Mouse (Mus musculus) retina, embryonic 14.5 days (tissue): ENCODE measurements around the gene Palm2.
A peak's percentile ranks its signal among the peaks of the same experiment; 100 is the strongest.

Source experiments
- DNase-seq: peaks from one replicate; pipeline ENCODE4 v3.0.0-alpha.2; 2015; ENCODE audit warnings: low spot score

Gene Palm2

DNA sequence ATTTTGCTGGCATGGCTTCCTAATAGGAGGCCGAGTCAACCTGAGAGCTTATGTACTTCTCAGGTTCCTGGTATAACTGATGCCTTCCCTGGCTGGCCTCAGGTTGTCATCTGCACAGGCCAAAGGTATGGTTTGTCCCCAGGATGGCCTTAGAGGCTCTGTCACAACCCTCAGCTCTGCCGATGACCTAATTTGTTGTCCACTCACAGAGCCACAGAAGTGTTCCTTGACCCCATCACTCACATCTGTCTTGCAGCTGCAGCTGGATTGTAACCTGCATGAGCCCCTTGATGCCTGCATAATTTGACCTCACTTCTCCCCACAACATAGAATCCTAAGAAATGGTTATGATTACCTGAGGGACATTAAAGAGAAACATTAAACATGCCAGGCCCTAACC lies 190.8 kb downstream of the Palm2 start:
- DNase-seq = no peak

DNA sequence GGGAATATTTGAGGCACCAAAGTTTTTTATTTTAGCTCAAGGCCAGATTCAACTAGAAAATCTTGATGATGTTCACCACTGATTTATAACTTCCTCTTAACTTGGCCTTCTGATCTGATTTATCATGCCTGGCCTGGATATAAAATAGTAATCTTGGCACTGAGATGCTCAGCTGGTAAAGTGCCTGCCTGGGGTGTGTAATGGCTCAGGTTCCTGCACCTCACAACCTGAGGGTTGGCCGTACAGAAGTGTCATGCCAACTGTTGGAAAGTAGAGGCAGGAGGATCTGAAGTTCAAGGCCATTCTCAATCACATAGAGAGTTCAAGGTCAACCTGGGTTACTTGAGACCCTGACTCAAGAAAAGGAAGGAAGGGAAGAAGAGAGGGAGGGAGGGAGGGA lies 191.3 kb downstream of the Palm2 start:
- DNase-seq = no peak

GRCm38 (mm10) chr4:57625756-57626155 lies 191.7 kb downstream of the Palm2 start:
- DNase-seq = no peak

GRCm38 (mm10) chr4:57626921-57627320 lies 192.9 kb downstream of the Palm2 start:
- no peak for DNase-seq

GRCm38 (mm10) chr4:57632386-57632785 lies 198.3 kb downstream of the Palm2 start:
- DNase-seq = no peak

DNA sequence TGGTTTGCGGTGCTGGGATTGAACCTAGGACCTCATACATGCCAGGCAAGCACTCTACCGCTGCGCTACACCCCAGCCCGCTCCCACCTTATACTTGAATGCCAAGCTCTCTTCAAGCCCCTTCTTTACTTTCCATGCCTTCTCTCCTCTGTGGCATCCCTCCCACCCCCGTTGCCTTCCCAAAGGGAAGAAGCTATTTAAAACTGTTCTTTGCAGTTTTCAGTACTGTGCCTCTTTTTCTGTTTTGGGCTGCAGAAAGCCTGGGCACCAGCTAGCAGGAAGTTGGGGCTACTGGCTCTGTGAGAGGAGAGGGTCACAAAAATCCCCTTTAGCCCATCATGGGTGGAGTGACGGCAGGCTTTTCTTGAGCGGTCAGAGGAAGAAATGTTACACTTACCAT lies 199.0 kb downstream of the Palm2 start:
- no peak for DNase-seq

DNA sequence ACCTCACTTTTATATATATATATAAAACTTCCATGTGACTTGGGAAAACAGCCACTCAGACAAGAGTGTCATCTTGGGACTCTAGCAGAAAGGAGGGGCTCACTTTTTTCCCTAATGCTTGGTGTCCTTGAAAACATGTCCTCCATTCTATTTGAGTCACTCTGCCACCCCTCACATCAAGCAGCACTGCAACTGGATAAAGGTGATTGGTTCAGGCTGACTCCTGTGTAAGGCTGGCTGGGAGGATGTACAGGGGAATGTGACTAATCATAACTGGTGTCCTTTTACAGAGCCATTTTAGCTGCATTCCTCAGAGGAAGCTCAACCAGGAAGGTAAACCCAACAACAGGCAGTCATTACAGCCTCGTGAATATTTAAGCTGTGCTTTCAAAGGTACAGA lies 200.9 kb downstream of the Palm2 start:
- DNase-seq = no peak

- no peak for DNase-seq
Measured at GRCm38 (mm10) chr4:57636782-57637482, 202.9 kb downstream of the Palm2 start.

- DNase-seq = peak; percentile 37
Measured at GRCm38 (mm10) chr4:57637636-57638386, 203.8 kb downstream of the Palm2 start.

DNA sequence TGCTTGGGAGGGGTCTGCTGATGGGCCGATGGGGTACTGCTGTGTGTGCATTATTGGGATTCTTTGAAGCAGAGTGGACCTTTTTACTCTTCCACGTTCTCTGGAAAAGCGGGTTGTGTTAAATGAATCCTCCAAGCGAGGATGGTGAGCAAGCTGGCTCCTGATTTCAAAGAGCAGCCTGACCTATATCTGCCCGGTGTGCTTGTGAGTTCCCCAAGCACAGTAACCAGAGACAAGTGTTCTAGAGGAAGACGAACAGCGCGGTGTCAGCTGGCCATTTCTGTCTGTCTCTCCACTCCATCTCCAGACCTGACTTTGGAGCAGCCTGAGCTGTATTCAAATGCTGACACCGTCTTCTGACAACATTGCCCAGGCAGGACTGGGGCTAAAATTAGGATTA lies 204.9 kb downstream of the Palm2 start:
- DNase-seq = no peak

- DNase-seq = no peak
Measured at GRCm38 (mm10) chr4:57640222-57640621, 206.2 kb downstream of the Palm2 start.

GRCm38 (mm10) chr4:57640971-57641370 lies 206.9 kb downstream of the Palm2 start:
- peak; percentile 58 for DNase-seq

DNA sequence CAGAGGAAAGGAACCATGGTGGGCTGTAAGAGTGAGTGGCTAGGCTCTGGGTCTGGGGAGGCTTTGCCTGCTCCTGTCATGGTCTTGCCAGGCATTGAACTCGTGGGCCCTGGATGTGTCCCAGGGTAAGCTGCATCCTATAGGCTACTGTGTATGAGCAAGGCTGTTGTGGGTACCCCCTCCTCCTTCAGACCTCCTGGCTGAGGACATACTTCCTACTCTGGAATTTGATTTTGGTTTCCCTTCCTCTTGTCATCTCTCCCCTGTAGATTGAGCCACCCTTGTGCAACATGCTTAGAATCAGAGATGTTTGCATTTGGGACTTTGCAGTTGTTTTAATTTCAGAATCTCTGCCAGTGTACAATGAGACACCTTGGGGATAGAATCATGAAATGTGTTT lies 216.9 kb downstream of the Palm2 start:
- DNase-seq = no peak

GRCm38 (mm10) chr4:57651547-57651946 lies 217.5 kb downstream of the Palm2 start:
- no peak for DNase-seq

DNA sequence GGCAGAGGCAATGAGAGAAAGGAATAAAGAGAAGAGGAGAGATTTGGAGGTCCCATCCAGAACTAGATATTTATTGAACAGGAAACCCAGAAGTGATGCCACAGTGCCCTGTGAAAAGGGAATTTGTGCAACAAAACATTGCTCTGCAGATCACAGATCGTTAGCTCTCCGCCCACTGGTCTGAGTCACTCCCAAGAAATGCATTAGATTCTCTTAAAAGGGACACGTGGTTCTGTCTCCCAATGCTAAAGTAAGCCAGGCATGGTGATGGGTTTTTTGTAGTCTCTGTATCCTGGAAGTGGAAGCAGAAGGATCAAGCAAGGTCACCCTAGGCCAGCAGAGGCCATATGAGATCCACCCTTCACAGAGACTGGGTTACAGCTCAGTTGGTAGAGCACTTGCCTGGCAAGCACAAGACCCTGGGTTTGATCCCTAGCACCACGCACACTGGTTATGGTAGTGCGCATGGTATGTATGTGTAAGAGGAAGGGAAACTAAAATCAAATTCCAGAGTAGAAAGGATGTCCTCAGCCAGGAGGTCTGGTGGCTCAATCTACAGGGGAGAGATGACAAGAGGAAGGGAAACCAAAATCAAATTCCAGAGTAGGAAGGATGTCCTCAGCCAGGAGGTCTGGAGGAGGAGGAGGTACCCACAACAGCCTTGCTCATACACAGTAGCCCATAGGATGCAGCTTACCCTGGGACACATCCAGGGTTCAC lies 218.3 kb downstream of the Palm2 start:
- no peak for DNase-seq

GRCm38 (mm10) chr4:57655966-57656365 lies 221.9 kb downstream of the Palm2 start:
- DNase-seq = no peak

- no peak for DNase-seq
Measured at GRCm38 (mm10) chr4:57656388-57656787, 222.3 kb downstream of the Palm2 start.

DNA sequence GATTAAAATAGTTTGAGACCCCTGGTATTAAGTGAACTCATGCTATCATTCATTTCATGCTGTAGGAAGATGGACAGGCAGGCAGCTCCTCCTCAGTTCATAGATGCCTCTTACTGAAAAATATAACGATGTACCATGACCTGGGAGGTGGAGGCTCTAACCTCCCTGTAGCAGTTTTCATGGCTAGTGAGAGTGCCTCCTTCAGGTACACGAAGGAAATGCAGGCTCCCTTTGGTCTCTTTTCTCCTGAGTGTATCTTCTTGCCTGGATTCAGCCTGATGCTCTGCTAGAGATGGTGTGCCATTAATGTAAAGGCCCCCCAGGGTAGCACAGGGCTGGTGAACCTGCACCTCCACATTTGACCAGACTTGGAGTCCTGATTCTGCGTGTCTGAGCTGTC lies 222.8 kb downstream of the Palm2 start:
- no peak for DNase-seq

- DNase-seq = peak; percentile 72
Measured at GRCm38 (mm10) chr4:57660470-57660869, 226.4 kb downstream of the Palm2 start.

DNA sequence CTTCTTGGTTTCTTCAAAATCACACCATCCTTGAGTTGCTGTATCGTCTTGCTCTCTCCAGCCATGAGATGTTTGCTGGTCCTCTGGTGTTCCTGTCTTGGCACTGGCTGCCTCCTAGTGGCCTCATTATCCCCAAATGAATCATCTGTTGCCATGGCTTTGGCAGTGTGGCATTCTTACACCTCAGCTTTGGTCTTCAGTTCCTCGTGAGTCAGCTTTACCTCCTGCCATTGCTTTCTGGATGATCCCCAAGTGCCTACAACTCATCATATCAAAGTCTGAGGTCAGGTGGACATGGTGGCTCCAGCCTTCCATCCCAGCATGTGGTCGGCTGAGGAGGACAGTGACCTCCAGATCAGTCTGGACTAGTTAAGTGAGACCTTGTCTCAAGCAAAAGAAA lies 232.1 kb downstream of the Palm2 start:
- no peak for DNase-seq

- DNase-seq = no peak
Measured at GRCm38 (mm10) chr4:57670813-57671469, 236.9 kb downstream of the Palm2 start.

DNA sequence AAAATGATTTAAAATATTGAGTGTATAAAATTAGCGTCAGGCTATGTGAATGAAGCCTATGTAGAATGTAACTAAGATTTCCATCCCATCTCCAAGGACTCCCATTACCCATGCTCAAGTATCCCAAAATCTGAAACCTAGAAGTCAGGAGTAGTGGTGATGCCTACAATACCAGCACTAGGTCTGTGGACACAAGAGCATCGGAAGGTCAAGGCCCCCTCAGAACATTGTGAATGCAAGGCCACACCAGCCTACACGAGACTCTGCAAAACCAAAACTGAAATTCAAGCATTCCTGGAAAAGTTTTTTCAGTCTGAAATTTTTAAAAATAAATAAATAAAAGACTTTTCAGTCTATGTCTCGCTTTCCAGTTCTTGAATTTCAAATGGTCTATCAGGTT lies 238.5 kb downstream of the Palm2 start:
- DNase-seq = no peak
